Mouse (Mus musculus): ENCODE results near the gene Pus7.

Gene Pus7

DNA sequence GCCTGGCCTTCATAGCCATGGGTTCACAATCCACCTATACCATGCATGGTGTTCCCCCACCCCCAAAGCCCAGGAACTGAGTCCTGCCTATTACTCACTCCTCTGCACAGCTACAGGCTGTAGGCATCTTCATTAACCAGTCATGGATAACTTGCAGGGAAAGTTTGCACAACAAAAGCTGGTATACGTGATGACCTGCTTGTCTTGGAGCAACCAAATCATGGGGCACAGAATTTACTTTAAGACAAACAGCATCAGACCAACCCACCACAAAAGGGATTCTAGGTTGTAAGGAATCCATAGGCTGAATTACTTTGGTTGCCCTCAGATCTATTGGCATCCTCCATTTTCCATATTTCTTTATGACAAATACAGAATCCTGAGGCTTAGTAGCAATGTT, 86.1 kb downstream of the Pus7 start:
- in situ Hi-C loops (cut with MboI; ENCODE audit: unreplicated experiment in 2 of 2) = no loop called here

All from v-Abl transformed pro-B cells (cell line).